Mouse (Mus musculus) neural tube, embryonic 12.5 days (tissue): ENCODE data around the gene Ppp1r9a. TPM values are rescaled to one million over a fixed set of nuclear protein-coding genes. Genes with fewer than 3 reads are reported as not detected.

Experiments
- ATAC-seq: fragments of 200-750 bp; cut with Nextera tagmentation; 2 replicates; pipeline ENCODE4 v1.8.0; 2017; ENCODE audit warnings: low read depth, mild to moderate bottlenecking, moderate TSS enrichment, moderate library complexity; ENCODE audit not compliant: low FRiP score
- H3K27ac ChIP-seq: fragments of 300-500 bp; sonication (generic); 2 replicates; pipeline ENCODE4 v1.5.1; 2016
- H3K27me3 ChIP-seq: fragments of 300-500 bp; sonication (generic); replicated peaks from 2 replicates; pipeline ENCODE4 v1.6.1; 2016; ENCODE audit warnings: mild to moderate bottlenecking
- H3K36me3 ChIP-seq: fragments of 300-500 bp; sonication (generic); 2 replicates; pipeline ENCODE4 v1.6.1; 2016; ENCODE audit warnings: mild to moderate bottlenecking
- H3K4me1 ChIP-seq: fragments of 300-500 bp; sonication (generic); 2 replicates; pipeline ENCODE4 v1.6.1; 2016
- H3K4me2 ChIP-seq: fragments of 300-500 bp; sonication (generic); replicated peaks from 2 replicates; pipeline ENCODE4 v1.6.1; 2016; ENCODE audit warnings: mild to moderate bottlenecking
- H3K4me3 ChIP-seq: fragments of 300-500 bp; sonication (generic); 2 replicates; pipeline ENCODE4 v1.5.1; 2016
- H3K9ac ChIP-seq: fragments of 300-500 bp; sonication (generic); 2 replicates; pipeline ENCODE4 v1.6.1; 2016; ENCODE audit warnings: mild to moderate bottlenecking
- H3K9me3 ChIP-seq: fragments of 300-500 bp; sonication (generic); 2 replicates; pipeline ENCODE4 v1.6.1; 2016; ENCODE audit warnings: mild to moderate bottlenecking
- whole genome bisulfite sequencing: fragments of 180-500 bp; shearing (Covaris S2); methylation state at CpG from one replicate; pipeline ENCODE4 v1.1.7; 2016; 5-methylcytosine and 5-hydroxymethylcytosine counted together
- polyA plus RNA-seq: library from polyadenylated mRNA; unstranded; fragments of >200 nt; fragmentation: Nextera tagmentation; extraction: Ambion mirVana; gene quantifications from 2 replicates; pipeline ENCODE4 v1.2.1, GENCODE M21; 2016

Gene Ppp1r9a
- polyA plus RNA-seq, 1 experiment from 2014 or later: 24.8 TPM

DNA sequence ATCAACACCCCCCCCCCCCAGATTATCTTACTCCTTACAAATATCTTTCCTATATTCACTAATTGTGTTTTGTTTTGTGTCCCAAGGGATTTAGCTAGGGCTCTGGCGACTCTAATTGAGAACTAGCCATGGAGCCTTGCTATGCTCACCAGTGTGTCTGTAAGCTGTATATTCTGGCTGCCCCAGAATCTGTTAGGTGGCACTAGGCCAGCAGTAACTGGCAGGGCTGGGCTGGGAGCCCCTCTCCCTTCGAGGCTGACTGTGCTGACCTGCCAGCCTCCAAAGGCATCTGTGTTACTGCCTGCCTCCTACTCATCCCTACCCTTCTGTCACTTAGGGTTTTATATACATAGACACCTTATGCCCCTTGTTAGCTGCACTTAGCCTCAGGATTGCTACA is 200.0 kb downstream of the Ppp1r9a start:
- Histone ChIP-seq H3K4me2 (no peak overlapping the region), H3K4me3 (no peak overlapping the region), H3K4me1 (0 out of 2 replicates have a peak, but pooled peaks cover 6% of the 10 kb centered on the region), H3K27me3 (no peaks in the 10 kb centered on the region), H3K9me3 (no peaks in the 10 kb centered on the region), H3K36me3 (no peaks in the 10 kb centered on the region), H3K9ac (no peak overlapping the region), H3K27ac (no peak overlapping the region)
- ATAC-seq: 0 out of 2 replicates have a peak, but pooled peaks have one; percentile 25
- WGBS: 36% methylated on average over 2 of the region's 2 CpGs

GRCm38 (mm10) chr6:5103769-5104168 is 201.1 kb downstream of the Ppp1r9a start:
- no peaks in the 10 kb centered on the region for H3K36me3 ChIP-seq
- ATAC-seq: no peak
- no peaks in the 10 kb centered on the region for H3K9me3 ChIP-seq
- no peak overlapping the region for H3K27ac ChIP-seq
- H3K9ac ChIP-seq: no peak overlapping the region
- H3K4me3 ChIP-seq: no peak overlapping the region
- no peak overlapping the region for H3K4me2 ChIP-seq
- no peaks in the 10 kb centered on the region for H3K27me3 ChIP-seq
- 40% methylated on average over 6 of the region's 6 CpGs for WGBS
- H3K4me1 ChIP-seq: peaks cover 6% of the 10 kb centered on the region; the same call in 1 of the 2 replicates

GRCm38 (mm10) chr6:5104238-5104637 is 201.5 kb downstream of the Ppp1r9a start:
- Histone ChIP-seq H3K4me1 (peaks cover 8% of the 10 kb centered on the region; the same call in 1 of the 2 replicates), H3K27ac (no peak overlapping the region)

DNA sequence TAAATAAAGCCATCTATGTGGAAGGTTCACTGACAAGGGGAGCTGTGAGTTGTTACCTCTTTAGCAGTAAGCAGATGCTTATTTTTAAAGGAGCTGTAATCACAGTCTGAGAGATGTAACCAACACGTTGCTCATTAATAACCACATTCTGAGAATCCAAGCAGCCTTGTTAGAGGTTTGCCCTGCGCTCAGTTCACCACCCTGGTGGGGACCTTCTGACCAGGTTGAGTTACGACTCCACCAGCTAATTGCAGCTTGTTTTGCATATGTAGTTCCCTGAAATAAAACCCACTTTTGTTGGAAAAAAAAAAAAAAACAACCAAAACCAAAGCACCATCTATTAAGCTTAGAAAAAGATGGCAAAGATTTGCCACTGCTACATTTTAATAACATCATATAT is 205.8 kb downstream of the Ppp1r9a start:
- no peak overlapping the region for H3K4me3 ChIP-seq
- no peak overlapping the region for H3K27ac ChIP-seq
- no peak for ATAC-seq
- no peak overlapping the region for H3K4me2 ChIP-seq
- no peak overlapping the region for H3K9ac ChIP-seq
- WGBS: 31% methylated on average over 3 of the region's 3 CpGs
- peaks cover 2% of the 10 kb centered on the region; the same call in 1 of the 2 replicates for H3K4me1 ChIP-seq
- H3K27me3 ChIP-seq: no peaks in the 10 kb centered on the region
- no peaks in the 10 kb centered on the region for H3K9me3 ChIP-seq
- no peaks in the 10 kb centered on the region for H3K36me3 ChIP-seq

More at GRCm38 (mm10) chr6:5104238-5104637, 201.5 kb downstream of the Ppp1r9a start:
- no peak for ATAC-seq
- Histone ChIP-seq H3K9me3 (no peaks in the 10 kb centered on the region), H3K4me2 (no peak overlapping the region), H3K4me3 (no peak overlapping the region), H3K9ac (no peak overlapping the region), H3K27me3 (no peaks in the 10 kb centered on the region), H3K36me3 (no peaks in the 10 kb centered on the region)
- WGBS: 86% methylated on average over 7 of the region's 7 CpGs

DNA sequence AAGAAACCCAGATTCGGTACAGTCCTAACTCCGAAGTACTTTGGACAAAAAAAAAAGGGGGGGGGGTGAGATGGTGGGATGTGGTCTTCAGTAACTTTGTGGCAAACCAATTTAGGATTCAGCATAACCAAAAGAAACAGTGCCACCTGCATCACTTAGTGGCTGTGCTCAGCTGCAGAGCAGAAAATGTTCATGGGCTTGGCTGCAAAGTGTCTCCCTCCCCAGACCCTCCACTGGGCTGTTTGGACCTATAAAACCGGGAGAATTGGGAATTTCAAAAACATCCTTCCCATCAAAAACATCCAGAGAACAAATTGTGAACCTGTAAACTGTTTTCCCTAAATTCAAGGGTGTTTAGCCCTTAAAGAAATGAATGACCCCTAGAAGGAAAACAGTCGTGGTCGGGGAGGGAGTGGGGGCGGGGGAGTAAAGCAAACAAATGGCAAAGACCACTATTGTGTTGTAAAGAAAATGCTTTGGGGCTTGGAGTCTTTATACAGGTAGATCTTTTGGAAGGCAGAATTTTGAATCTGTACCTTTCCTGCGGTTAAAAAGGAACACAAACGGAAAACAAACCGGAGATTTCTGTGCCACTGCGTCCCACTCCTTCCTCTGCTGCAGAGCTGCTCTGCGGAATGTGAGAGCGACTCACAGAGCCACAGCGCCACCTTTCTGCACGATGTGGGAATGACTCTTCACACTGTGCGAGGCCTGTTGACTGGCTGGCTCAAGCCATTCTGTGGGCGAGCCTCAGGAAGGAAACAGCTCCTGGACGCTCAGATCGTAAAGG is 207.4 kb downstream of the Ppp1r9a start:
- 5% methylated on average over 18 of the region's 18 CpGs for WGBS
- peak overlapping the region; percentile 61 for H3K4me2 ChIP-seq

GRCm38 (mm10) chr6:5110715-5111048 is 208.0 kb downstream of the Ppp1r9a start:
- Histone ChIP-seq H3K4me1 (peaks cover 8% of the 10 kb centered on the region; the same call in 1 of the 2 replicates), H3K36me3 (no peaks in the 10 kb centered on the region; the same call in 1 of the 2 replicates), H3K9ac (no peak overlapping the region), H3K4me3 (no peak overlapping the region), H3K27me3 (no peaks in the 10 kb centered on the region), H3K9me3 (no peaks in the 10 kb centered on the region), H3K27ac (no peak overlapping the region), H3K4me2 (no peak overlapping the region)
- 24% methylated on average over 3 of the region's 3 CpGs for WGBS
- no peak; the same call in 1 of the 2 replicates for ATAC-seq

More for the DNA sequence above, 207.4 kb downstream of the Ppp1r9a start:
- H3K27me3 ChIP-seq: no peaks in the 10 kb centered on the region
- peak; percentile 98 for ATAC-seq
- H3K4me1 ChIP-seq: peaks cover 8% of the 10 kb centered on the region; the same call in 1 of the 2 replicates
- H3K9ac ChIP-seq: no peak overlapping the region
- peak overlapping the region; percentile 30 for H3K4me3 ChIP-seq
- no peaks in the 10 kb centered on the region for H3K9me3 ChIP-seq
- no peaks in the 10 kb centered on the region for H3K36me3 ChIP-seq
- no peak overlapping the region for H3K27ac ChIP-seq

DNA sequence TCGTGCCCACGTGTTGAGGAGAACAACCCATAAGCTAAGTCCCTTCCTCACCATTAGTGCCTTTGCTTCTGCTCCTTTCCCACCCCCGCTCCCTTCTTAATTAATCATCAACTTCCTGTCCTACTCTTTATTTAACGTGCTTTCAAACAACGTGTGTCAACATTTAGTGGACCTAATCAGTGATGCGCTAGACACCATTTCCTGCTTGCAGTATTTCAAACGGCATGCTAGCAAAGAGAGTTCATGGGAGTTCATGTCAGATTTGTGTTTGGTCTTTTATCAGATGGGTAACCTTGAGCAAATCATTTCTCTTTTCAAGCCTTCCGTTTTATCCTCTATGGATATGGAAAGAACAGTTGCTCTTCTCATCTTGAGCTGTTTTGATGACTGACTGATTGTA is 210.4 kb downstream of the Ppp1r9a start:
- no peaks in the 10 kb centered on the region for H3K27me3 ChIP-seq
- H3K4me2 ChIP-seq: no peak overlapping the region
- 55% methylated on average over 8 of the region's 8 CpGs for WGBS
- no peaks in the 10 kb centered on the region; the same call in 1 of the 2 replicates for H3K36me3 ChIP-seq
- no peaks in the 10 kb centered on the region for H3K9me3 ChIP-seq
- H3K9ac ChIP-seq: no peak overlapping the region
- ATAC-seq: no peak
- H3K27ac ChIP-seq: no peak overlapping the region
- H3K4me1 ChIP-seq: peaks cover 8% of the 10 kb centered on the region; the same call in 1 of the 2 replicates
- H3K4me3 ChIP-seq: no peak overlapping the region

DNA sequence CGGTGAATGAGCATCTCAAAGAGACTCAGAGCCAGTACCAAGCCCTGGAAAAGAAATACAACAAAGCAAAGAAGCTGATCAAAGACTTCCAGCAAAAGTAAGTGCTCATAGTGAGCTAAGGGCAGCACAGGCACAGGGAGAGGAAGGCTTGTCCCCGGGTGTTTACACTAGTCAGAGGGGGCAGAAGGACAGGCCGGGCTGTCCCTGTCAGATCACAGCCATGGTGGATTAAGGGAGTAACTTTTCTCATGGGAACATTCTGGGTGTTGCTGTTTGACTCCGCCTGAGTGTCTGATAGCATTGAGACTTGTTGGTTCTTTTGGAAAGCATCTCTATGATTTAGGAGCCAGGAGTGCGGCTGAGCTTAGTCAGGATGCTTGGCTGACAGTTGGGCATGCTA is 211.0 kb downstream of the Ppp1r9a start:
- H3K27me3 ChIP-seq: no peaks in the 10 kb centered on the region
- peaks cover 8% of the 10 kb centered on the region; the same call in 1 of the 2 replicates for H3K4me1 ChIP-seq
- 60% methylated on average over 5 of the region's 5 CpGs for WGBS
- H3K36me3 ChIP-seq: no peaks in the 10 kb centered on the region; the same call in 1 of the 2 replicates
- H3K9me3 ChIP-seq: no peaks in the 10 kb centered on the region
- H3K9ac ChIP-seq: no peak overlapping the region
- no peak overlapping the region for H3K27ac ChIP-seq
- no peak overlapping the region for H3K4me2 ChIP-seq
- no peak overlapping the region for H3K4me3 ChIP-seq
- ATAC-seq: no peak

DNA sequence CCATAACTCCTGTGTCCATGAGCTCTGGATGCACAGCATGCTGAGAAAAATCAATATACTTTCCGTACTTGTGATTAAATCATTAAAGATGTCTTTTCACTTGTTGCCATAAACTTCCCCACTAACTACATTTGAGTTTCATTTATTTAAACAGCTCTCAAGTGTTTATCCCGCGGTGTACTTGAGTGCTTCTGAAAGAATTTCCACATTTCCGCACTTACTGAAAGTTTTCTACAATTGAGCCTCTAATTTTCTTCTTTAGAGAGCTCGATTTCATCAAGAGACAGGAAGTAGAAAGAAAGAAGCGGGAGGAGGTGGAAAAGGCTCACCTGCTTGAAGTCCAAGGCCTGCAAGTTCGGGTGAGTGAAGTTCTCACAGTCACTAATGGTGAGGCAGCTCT is 212.1 kb downstream of the Ppp1r9a start:
- Histone ChIP-seq H3K9ac (no peak overlapping the region), H3K4me3 (no peak overlapping the region), H3K4me1 (0 out of 2 replicates have a peak, but pooled peaks cover 5% of the 10 kb centered on the region), H3K36me3 (no peaks in the 10 kb centered on the region; the same call in 1 of the 2 replicates), H3K9me3 (no peaks in the 10 kb centered on the region), H3K27me3 (no peaks in the 10 kb centered on the region), H3K27ac (no peak overlapping the region), H3K4me2 (no peak overlapping the region)
- ATAC-seq: no peak
- WGBS: 94% methylated on average over 7 of the region's 7 CpGs

- H3K27me3 ChIP-seq: no peaks in the 10 kb centered on the region
- no peak overlapping the region for H3K9ac ChIP-seq
- no peak overlapping the region for H3K27ac ChIP-seq
- no peak overlapping the region for H3K4me2 ChIP-seq
- no peak overlapping the region for H3K4me3 ChIP-seq
- ATAC-seq: no peak
- no peaks in the 10 kb centered on the region; the same call in 1 of the 2 replicates for H3K36me3 ChIP-seq
- H3K9me3 ChIP-seq: no peaks in the 10 kb centered on the region
- no peaks in the 10 kb centered on the region for H3K4me1 ChIP-seq
- WGBS: 78% methylated on average over 15 of the region's 15 CpGs
These were observed 216.6 kb downstream of the Ppp1r9a start for GRCm38 (mm10) chr6:5119181-5119910.

- ATAC-seq: no peak
- H3K27ac ChIP-seq: no peak overlapping the region
- WGBS: 35% methylated on average over 3 of the region's 3 CpGs
These were observed 217.5 kb downstream of the Ppp1r9a start for GRCm38 (mm10) chr6:5120229-5120628.

DNA sequence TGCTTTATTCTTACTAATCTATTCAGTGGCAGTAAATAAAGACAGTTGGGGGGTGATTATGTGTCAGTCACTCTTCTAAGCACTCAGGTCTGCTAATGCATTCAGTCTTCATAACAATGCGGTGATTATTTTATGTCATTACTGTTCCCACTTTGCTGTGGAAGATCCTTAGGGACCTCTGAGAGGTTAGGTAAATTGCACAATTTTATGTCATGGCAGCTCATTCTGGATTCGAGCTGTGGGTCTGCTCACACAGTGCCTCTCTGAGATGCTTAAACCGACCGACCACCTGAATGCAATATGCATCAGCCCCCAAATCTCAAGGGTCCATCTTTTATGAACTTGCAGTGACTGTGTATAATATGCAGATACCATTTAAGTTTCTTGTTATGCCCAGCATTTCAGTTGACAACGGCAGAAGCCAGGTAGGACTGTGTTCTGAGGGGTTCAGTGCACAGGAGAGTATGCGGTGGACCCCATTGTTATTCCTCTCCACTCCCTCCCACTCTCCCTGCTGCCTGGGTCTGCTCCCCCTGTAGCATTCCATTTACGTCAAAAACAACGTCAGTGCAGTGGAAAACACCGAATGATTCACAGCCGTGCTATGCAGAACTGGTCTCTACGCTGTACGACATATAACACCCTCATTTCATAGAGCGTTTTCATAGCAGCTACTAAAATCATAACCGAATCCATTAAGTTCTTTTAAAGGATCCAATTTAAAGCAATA is 226.8 kb downstream of the Ppp1r9a start:
- 0 out of 2 replicates have a peak, but pooled peaks cover 3% of the 10 kb centered on the region for H3K4me1 ChIP-seq
- H3K27me3 ChIP-seq: no peaks in the 10 kb centered on the region
- peak; percentile 37 for ATAC-seq
- H3K9ac ChIP-seq: no peak overlapping the region
- H3K36me3 ChIP-seq: no peaks in the 10 kb centered on the region
- no peak overlapping the region for H3K4me3 ChIP-seq
- H3K4me2 ChIP-seq: no peak overlapping the region
- no peaks in the 10 kb centered on the region for H3K9me3 ChIP-seq
- no peak overlapping the region for H3K27ac ChIP-seq
- WGBS: 71% methylated on average over 14 of the region's 14 CpGs

More at GRCm38 (mm10) chr6:5120229-5120628, 217.5 kb downstream of the Ppp1r9a start:
- no peak overlapping the region for H3K9ac ChIP-seq
- H3K4me3 ChIP-seq: no peak overlapping the region
- H3K9me3 ChIP-seq: no peaks in the 10 kb centered on the region
- H3K27me3 ChIP-seq: no peaks in the 10 kb centered on the region
- no peaks in the 10 kb centered on the region for H3K4me1 ChIP-seq
- no peak overlapping the region for H3K4me2 ChIP-seq
- no peaks in the 10 kb centered on the region; the same call in 1 of the 2 replicates for H3K36me3 ChIP-seq
